Mouse (Mus musculus): ENCODE data around the gene Manf.
A peak's percentile ranks its signal among the peaks of the same experiment; 100 is the strongest.

Gene Manf

DNA sequence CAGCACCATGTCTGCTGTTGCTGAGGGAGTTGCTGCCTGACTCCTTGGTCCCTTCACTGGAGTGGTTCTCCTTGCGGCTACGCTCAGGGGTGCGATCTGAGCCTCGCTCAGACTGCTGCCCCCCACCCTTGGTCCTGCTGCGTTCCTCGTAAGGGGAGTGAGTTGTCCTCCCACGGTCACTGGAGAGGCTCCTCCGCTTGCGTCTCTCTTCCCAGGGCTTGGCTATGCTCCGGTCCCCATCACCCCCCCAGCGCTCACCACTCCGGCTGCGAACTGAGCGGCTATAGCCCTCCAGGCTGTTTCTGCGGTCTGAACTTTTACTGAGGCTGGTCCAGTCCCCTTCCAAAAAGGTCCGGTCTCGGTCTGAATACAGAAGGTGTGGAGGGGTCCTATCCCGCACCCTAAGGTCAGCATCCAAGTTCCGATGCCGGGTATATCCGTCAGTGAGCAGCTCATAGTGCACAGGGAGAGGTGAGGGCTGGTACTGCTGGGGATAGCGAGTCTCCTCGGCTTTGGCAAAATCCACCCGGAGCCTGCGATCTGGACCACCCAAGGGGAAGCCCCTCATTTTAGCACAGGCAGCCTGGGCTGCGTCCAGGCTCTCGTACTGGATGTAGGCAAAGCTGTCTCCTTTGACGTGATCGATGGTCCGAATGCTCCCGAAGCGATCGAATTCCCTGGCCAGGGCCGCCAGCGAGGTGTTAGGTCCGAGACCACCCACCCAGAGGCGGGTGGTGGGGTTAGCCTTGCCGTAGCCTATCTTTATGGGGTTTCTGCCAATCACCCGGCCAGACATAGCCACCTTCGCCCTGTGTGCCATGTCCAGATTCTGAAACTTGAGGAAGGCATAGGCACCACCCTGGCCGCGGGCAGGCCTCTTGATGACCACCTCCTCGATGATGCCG lies 6.5 kb downstream of the Manf start:
- DNase-seq (ENCODE audit: low read depth, low spot score): no peak

DNA sequence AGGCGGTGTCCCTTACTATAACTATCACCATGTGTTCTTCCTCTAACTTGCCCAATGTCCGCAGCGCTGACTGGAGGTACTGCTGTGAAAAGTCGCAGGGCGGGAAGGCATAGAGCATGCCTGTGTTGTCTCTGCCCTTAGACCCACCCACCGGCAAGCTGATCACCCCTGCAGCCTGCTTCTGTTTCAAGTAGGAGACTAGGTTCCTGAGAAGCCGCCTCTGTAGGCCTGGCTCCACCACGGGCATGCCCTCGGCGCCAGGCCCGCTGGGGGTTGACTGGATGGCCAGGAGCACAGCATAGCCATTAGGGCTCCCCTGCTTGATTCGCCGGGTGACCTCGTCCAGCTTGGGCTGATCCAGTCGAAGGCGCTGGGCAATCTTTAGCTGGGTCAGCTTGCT lies 7.5 kb downstream of the Manf start:
- DNase-seq (ENCODE audit: low read depth, low spot score): peak; percentile 32

- no peak for DNase-seq (ENCODE audit: low read depth, low spot score)
These were observed 8.7 kb downstream of the Manf start for GRCm38 (mm10) chr9:106883085-106883484.

DNA sequence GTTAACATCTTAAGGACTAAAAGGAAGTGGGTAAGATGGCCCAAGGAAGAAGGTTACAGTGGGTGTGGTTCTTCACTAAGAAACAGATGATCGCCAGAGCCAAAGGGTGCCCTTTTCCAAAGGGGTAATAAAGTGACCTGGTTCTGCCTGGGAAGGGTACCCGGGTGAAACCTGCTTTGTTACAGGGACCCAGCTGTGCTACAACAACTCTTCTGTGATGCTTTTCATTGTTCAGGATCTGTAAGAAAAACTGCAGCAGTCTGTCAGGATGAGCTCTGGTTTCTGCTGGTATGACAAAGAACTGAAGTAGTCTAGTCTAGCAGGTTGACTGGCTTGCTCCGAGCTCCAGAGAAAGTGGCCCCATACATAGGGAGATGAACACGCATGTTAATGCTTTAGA lies 9.6 kb downstream of the Manf start:
- DNase-seq (ENCODE audit: low read depth, low spot score): no peak

DNA sequence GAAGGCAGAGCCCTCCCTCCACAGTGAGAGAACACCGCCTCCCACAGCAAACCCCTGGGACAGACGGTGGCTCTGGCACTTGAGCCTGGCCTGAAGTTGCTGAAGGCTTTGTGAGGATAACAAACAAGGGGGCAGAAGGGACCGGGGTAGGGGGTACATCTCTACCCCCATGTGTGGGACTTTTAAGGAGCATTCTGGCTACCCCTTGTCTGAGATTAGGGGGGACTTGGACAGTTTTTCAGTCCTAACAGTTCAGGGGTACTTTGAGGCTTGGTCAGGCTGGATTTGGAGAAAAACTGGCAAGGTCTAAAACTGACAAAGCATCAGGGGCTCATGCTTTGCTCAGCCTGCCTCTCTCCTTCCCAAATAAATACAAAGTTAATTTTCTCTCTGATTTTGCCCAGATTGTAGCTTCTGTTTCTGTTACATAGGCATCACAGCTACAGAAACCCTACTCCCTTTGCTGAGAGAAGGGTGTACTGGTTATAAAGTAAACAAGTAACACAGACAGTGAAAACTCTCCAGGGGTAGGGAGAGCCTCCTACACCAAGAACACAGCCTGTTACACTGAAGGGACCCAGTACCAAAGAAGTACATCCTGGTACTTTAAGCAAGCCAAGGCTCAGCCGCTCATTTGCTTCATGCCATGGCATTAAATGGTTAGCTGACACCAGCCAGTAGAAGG lies 10.6 kb downstream of the Manf start:
- no peak for DNase-seq (ENCODE audit: low read depth, low spot score)

DNA sequence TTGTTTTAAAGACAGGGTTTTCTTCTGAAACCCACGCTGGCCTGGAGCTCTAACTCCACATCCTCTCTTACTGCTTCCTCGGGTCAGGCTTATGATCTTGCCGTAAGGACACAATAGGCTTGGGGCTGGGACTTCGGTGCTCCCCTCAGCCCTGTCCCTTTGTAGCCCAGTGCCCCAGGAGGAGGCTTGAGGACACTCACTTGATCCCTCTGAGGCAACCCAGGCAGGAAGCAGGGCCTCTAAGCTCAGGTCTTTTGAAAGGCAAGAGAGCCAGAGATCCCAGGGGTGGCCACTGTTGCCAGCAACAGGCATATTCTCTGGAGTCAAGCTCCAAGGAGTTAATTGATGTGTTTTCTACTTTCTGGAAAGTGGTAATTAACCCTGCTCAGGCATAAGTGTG lies 12.3 kb downstream of the Manf start:
- DNase-seq (ENCODE audit: low read depth, low spot score): no peak

GRCm38 (mm10) chr9:106876666-106877065 lies 15.1 kb downstream of the Manf start:
- DNase-seq (ENCODE audit: low read depth, low spot score): no peak

- DNase-seq (ENCODE audit: low read depth, low spot score): no peak
These were observed 17.6 kb downstream of the Manf start for GRCm38 (mm10) chr9:106874216-106874615.

DNA sequence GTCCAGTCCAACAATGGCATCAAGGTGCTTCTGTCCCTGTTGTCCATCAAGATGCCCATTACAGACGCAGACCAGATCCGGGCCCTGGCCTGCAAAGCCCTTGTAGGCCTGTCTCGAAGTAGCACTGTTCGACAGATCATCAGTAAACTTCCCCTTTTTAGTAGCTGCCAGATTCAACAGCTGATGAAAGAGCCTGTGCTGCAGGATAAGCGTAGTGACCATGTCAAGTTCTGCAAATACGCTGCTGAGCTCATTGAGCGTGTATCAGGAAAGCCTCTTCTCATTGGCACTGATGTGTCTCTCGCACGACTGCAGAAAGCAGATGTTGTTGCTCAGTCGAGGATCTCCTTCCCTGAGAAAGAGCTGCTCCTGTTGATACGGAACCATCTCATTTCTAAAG lies 33.7 kb downstream of the Manf start:
- no peak for DNase-seq (ENCODE audit: low read depth, low spot score)

- DNase-seq (ENCODE audit: low read depth, low spot score): no peak
These were observed 35.1 kb downstream of the Manf start for GRCm38 (mm10) chr9:106856664-106857063.

GRCm38 (mm10) chr9:106842800-106843199 lies 49.0 kb downstream of the Manf start:
- DNase-seq (ENCODE audit: low read depth, low spot score): no peak

- DNase-seq (ENCODE audit: low read depth, low spot score): peak; percentile 12
These were observed 51.2 kb downstream of the Manf start for GRCm38 (mm10) chr9:106840569-106840968.

DNA sequence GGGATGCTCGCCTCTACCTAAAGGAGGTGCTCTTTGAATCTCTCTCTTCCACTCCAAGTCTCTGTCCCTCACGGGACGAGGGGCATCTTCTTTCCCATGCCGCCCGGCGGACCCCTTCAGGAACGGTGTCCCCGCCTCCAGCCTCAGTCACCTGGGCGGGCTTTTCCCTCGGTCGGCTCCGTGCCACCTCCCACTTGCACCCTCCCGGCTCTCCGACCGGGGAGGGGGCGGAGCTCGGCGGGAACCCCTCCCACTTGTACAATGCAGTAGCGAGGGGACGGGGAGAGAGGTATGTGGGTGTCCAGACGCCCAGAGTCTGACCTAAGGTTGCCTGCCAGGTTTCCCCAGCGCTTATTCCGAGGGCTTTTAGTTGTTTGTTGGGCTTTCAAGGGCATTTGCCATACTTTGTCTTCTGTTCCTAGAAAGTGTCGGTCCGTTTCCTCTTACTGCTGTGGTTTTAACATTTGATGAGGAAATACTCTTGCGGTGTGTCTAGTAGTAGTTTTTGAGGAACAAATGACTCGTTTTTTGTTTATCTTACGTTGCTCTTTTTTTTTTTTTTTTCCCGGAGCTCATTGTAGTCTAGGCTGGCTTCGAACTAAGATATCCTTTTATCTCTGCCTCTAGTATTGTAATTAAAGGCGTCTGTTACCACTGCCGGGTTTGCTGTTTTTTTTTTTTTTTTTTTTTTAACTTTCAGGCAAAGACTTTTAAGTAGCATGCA lies 69.2 kb downstream of the Manf start:
- peak; percentile 82 for DNase-seq (ENCODE audit: low read depth, low spot score)

GRCm38 (mm10) chr9:106821618-106822380 lies 70.0 kb downstream of the Manf start, which contains the start of gene Dcaf1:
Gene Dcaf1 (plus strand): TSS chr9:106821874.
- DNase-seq (ENCODE audit: low read depth, low spot score): peak; percentile 100

DNA sequence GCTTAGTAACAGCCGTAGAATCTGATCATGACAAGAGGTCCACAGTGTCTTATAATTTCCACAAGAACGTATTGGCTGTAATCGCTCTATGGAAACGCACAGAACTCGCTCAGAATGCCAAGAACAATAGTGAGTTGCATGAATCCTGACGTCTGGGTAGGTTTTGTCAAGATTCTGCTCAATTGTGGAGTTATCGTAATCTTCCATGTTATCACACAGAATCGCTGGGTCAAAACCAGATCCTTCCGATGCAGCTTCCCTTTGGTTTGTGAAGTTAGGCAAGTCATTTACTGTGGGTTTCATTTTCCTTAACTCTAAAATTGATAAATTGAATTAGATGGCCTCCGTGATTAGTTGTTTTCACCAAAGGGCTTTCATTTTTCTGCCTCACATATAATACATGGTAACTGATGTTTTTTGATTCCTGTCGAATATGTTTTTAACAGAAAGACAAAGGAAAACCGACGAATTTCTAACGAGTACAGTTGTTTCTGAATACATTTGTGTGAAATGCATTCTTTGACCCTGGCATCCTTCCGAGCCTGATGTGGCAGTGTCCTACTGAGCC lies 70.6 kb downstream of the Manf start:
- peak; percentile 5 for DNase-seq (ENCODE audit: low read depth, low spot score)

DNA sequence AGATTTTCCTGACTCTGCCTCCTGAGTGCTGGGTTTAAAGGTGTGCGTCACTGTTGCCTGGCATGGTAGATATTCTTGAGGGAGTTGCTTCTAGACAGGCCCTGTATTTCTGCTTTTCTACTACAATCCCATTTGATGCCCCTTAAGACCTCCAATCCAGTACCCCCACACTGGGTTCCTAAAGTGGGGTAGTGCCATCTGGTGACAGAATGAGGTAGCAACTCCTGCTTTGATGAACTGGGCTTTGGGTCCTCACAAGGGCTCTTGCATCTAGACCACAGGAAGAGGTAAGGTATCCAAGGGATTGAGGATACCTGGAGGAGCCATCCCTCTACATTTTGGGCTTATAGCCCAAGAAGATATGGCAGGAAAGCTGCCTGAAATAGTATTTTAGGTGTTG lies 72.6 kb downstream of the Manf start:
- DNase-seq (ENCODE audit: low read depth, low spot score): peak; percentile 33

DNA sequence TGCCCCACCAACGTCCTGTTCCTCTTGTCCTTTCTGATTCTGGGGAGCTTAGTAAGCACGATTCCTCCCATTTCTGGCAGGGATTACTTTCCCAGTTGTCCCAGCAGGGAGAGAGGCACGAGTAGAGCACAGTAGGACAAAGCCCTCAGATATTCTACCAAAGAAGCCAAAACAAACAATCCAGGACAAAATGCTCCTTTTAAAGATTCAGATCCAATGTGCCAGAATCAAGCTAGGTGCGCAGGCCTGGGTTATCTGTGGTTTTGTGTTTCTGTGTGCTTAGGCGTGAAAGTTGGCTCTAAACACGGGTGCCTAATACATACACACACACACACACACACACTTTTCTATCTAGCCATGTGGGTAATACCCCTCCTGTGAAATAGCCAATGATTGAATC lies 73.6 kb downstream of the Manf start:
- DNase-seq (ENCODE audit: low read depth, low spot score): no peak

GRCm38 (mm10) chr9:106806503-106806902 lies 85.3 kb downstream of the Manf start:
- DNase-seq (ENCODE audit: low read depth, low spot score): no peak

- DNase-seq (ENCODE audit: low read depth, low spot score): no peak
These were observed 100.9 kb downstream of the Manf start for GRCm38 (mm10) chr9:106790831-106791230.

GRCm38 (mm10) chr9:106789363-106789762 lies 102.4 kb downstream of the Manf start:
- DNase-seq (ENCODE audit: low read depth, low spot score): no peak

DNA sequence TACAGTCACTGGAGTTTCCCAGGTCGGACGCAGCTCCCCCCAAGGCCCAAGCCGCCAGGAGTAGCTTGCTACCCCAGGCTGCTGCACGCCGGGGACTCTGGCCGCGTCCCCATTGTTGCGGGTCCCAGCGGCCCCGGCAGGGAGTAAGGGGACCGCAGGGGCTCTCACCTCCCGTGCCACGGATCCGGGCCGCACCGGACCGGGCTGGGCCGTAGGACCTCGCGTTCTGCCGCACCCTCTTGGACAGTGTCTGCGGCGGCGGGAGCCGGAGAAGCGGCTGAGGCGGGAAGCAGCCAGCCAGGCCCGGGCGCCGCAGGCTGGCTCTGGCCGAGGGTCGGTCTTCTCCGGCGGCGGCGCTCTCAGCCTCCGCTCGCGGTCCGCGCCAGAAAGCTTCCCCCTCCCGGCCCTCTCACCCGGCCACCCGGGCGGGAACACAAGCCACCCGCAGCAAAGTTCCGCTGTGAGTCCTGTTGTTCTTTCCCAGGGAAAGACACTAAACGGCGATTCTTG lies 102.9 kb downstream of the Manf start, which contains the start of gene Rad54l2:
Gene Rad54l2 (minus strand): TSS at position 383 of the 510 bp plus-strand sequence.
- peak; percentile 94 for DNase-seq (ENCODE audit: low read depth, low spot score)

Data from brain, adult 2 months (tissue).